Mouse (Mus musculus) frontal cortex, postnatal 36 days (tissue): ENCODE measurements around the gene Gm28635.

Source experiments
- DNase-seq, 2 experiments: peaks; one replicate each; pipeline ENCODE4 v3.0.0; 2022; ENCODE audit warnings: low spot score in 2 of 2

The Gm28635 gene

GRCm38 (mm10) chr2:84585700-84586099 lies 92.1 kb downstream of the Gm28635 start:
- DNase-seq = no peak

- DNase-seq = no peak
These were observed 95.6 kb downstream of the Gm28635 start for GRCm38 (mm10) chr2:84582286-84582685.

GRCm38 (mm10) chr2:84581208-84581607 lies 96.6 kb downstream of the Gm28635 start:
- no peak for DNase-seq

- no peak for DNase-seq
These were observed 98.5 kb downstream of the Gm28635 start for GRCm38 (mm10) chr2:84579311-84579710.

GRCm38 (mm10) chr2:84574130-84574529 lies 103.7 kb downstream of the Gm28635 start:
- peak; percentile 61 to 78 for DNase-seq

- peak; percentile 58 to 72 for DNase-seq
These were observed 120.8 kb downstream of the Gm28635 start for GRCm38 (mm10) chr2:84556888-84557514.
